Mouse (Mus musculus): Measurements from ENCODE around the gene 2900026A02Rik.
A peak's percentile ranks its signal among the peaks of the same experiment; 100 is the strongest.

Gene 2900026A02Rik

GRCm38 (mm10) chr5:113175976-113176375, 45.1 kb downstream of the 2900026A02Rik start:
- no peak for DNase-seq (ENCODE audit: low spot score in 2 of 2)

GRCm38 (mm10) chr5:113174916-113175692, 45.9 kb downstream of the 2900026A02Rik start:
- DNase-seq (ENCODE audit: low spot score in 2 of 2) = no peak

- peak in 1 of 2 experiments; percentile 71 for DNase-seq (ENCODE audit: low spot score in 2 of 2)
Measured at GRCm38 (mm10) chr5:113173318-113173717, 47.7 kb downstream of the 2900026A02Rik start.

DNA sequence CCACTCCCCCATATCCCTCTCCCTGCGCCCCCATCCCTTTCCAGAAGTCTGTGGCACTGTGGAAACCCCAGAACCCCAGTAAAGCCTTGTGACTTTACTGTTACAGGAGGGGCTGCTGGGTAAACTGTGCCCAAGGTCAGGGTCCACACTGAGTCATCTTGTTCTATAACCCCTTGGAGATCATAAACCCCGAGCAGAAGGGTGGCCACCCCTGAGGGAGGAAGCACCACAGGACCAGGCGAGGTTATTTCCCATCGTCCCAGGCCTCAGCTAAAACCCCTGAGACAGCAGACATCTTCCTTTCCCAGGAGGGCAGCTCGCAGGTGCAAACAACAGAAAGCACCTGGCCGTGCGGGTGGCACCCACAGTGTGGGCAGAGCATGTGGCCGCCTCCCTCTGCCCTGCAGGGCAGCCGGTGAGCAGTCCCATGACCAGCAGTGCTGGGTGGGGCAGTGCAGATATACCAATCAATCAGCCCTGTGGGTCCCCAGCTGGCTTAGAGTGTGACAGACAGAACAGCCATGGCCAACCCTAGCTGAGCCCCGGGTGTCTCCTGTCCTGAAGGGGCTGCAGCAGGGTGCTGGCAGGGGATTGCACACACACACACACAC, 49.0 kb downstream of the 2900026A02Rik start:
- DNase-seq (ENCODE audit: low spot score in 2 of 2) = no peak

DNA sequence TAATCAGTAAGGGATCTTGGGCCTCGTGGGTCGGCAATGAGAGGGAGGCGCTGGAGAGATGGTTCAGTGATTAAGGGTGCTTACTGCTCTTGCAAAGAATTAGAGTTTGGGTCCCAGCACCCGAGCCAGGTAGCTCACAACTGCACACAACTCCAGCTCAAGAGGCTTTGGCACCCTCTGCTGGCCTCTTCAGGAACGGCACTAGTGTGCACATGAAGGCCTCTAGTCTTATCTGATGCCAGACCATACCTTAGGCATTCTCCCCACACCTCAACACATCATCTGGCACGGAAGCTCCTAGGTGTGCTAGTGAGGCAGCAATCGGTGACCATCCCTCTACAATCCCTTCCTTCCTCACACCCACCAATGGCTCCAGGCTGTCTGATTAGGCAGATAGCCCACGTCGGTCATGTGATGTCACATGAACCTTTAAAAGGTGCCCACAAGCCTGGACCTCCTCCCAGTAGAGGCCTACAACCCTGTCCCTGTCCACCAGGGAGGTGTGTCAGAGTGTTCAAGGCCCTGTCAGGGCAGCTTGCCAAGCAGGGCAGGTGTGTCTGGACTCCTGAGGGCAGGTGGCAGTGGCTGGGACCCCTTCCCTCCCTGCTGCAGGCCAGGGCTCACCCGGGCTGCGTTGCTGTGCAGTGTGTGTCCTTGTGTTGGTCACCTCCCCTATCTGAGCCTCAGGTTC, 50.8 kb downstream of the 2900026A02Rik start:
- no peak for DNase-seq (ENCODE audit: low spot score in 2 of 2)

DNA sequence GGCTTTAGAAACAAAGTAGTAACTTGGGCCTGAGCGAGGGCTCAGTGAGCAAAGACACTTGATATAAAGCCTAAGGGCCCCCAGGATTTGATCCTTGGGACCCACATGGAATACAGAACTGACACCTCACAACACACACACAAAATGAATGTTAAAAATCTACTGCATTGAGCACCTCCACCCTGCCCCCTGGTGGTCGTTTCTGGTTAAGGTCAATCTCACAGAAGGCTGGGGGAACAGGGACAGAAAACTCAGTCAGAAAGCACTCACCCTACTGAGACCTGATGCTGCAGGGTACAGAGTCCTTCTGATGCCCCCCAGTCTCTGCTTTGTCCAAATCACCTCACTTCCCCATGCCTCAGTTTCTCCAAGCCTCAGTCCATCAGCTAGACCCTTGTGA, 53.3 kb downstream of the 2900026A02Rik start:
- DNase-seq (ENCODE audit: low spot score in 2 of 2) = no peak

DNA sequence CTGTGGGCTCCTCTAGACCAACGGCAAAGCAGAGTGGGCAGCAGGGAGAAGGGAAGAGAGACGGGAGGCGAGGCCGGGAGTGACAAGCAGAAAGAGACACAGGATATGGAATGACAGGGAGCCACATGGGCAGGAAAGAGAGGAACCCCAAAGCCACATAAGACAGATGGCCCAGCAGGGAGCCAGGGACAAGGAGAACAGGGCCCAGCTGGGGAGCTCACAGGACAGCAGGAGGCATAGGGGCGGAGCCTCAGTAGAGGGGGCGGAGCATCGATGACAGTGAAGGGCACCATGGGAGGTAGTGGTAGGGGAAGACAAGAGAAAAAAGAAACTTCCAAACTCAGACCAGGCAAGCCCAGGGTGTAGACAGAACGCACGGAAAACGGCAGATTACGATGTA, 55.6 kb downstream of the 2900026A02Rik start:
- DNase-seq (ENCODE audit: low spot score in 2 of 2) = no peak

GRCm38 (mm10) chr5:113164873-113165441, 56.1 kb downstream of the 2900026A02Rik start:
- no peak for DNase-seq (ENCODE audit: low spot score in 2 of 2)

DNA sequence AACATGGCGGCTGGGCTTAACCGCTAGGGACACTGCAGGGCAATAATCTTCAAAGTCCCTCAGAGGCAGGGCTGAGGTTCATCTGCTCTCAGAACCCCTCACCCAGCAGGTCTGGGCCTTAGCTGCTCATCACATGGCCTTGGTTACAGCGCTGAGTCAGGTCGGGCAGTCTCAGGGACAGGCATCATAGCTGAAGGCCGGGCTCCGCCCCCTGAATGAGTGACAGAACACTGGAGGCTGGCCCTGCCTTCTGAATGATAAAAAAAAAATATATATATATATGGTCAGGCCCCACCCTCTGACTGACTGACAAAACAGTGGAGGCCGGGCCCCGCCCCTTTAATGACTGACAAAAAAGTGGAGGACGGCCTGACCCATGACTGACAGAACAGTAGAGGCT, 56.6 kb downstream of the 2900026A02Rik start:
- DNase-seq (ENCODE audit: low spot score in 2 of 2) = no peak

- DNase-seq (ENCODE audit: low spot score in 2 of 2) = no peak
Measured at GRCm38 (mm10) chr5:113163116-113163515, 57.9 kb downstream of the 2900026A02Rik start.

GRCm38 (mm10) chr5:113162699-113163098, 58.3 kb downstream of the 2900026A02Rik start:
- no peak for DNase-seq (ENCODE audit: low spot score in 2 of 2)

DNA sequence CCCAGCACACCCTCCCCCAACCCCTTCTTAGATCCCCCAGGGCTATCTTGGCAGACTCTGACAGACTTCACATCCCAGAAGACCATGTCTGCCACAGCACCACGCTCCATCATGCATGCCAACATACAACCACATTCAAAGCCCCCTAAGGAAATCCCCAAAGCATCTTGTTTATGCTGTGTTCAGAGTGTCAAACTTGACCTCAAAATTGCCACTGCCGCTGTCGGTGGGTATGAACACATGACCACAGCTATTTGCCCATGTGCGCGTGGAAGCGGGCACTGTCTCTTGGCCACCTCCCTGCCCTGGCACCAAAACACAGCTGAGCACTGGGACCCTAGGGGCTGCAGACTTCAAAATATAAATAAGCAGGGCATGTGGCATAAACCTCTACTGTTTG, 59.5 kb downstream of the 2900026A02Rik start:
- DNase-seq (ENCODE audit: low spot score in 2 of 2) = no peak

DNA sequence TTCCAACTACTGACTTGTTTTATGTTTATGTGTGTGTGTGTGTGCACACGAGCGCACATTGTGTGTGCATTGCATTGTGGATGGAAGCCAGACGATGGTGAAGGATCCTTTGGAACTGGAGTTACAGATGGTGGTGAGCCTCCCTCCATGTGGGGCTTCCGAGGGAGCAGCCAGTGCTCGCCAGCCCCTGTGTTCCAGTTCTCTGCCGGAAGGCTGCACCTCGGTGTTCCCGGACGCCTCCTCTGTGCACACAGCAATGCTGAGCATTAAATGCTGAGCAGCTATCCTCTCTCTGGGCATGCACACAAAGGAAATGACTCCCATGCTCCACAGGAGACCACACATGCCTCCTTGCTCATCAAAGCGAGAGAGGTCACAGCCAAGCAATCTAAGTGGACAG, 60.7 kb downstream of the 2900026A02Rik start:
- DNase-seq (ENCODE audit: low spot score in 2 of 2) = no peak

GRCm38 (mm10) chr5:113158759-113159355, 62.2 kb downstream of the 2900026A02Rik start:
- no peak for DNase-seq (ENCODE audit: low spot score in 2 of 2)

GRCm38 (mm10) chr5:113157588-113157987, 63.4 kb downstream of the 2900026A02Rik start:
- DNase-seq (ENCODE audit: low spot score in 2 of 2) = no peak

GRCm38 (mm10) chr5:113157006-113157405, 64.0 kb downstream of the 2900026A02Rik start:
- DNase-seq (ENCODE audit: low spot score in 2 of 2) = no peak

DNA sequence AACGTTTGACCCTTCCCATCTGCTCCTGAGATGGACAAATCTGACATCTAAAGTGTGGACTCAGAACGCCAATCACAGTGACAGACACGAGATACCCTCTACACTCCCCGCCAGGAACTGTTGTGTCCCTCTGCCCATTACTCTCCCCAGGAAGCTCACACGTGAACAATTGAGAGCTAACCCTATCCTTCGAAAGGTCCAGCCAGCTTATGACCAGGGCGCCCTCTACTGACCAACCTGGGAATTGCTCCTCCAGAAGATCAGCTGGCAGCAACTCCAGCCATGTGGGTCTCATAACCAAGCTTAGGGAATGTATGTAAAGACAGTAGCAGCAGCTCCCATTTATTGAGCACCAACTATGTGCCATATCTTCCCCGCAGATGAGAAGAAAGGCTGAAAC, 65.9 kb downstream of the 2900026A02Rik start:
- peak in 1 of 2 experiments; percentile 92 for DNase-seq (ENCODE audit: low spot score in 2 of 2)

GRCm38 (mm10) chr5:113154441-113154840, 66.6 kb downstream of the 2900026A02Rik start:
- no peak for DNase-seq (ENCODE audit: low spot score in 2 of 2)

GRCm38 (mm10) chr5:113153508-113153830, 67.6 kb downstream of the 2900026A02Rik start:
- DNase-seq (ENCODE audit: low spot score in 2 of 2) = no peak

DNA sequence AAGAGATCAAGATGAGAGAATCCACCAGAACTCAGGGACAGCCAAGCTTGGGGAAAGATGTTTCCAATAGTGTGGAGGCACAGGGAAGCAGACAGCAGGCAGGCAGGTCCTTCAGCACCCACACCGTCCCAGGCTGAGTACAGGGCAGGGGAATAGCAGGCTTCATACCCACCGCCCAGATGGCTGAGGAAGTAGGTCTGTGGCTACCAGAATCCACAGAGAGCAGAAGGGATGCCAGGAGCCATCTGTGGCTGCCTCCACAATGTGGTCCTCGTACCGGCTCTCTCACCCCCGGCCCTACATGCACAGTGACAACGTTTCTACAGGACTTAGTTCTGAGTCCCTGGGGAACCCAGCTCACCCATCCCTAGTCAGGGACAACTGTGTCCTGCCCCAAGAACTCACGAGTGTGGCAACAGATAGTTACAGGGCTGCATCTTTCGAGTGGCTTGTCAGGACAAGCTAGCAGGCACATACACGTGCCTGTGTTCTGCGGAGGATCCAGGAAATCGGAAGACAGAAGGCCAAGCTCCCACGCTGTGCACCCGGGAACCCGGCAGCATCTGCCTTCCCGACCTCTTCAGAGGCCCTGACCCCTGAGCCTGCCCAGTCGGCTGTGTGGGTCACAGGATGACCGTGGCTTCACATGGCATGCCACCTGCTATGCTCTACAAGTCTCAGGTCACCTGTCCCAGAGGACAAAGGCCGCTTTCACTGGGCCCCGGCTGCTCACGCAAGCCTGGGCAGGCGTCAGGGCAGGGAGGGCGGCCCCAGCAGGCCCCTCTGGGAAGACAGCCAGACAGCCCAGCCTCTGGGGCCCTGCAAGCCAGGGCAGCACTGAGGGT, 68.2 kb downstream of the 2900026A02Rik start:
- peak in 1 of 2 experiments; percentile 48 for DNase-seq (ENCODE audit: low spot score in 2 of 2)

DNA sequence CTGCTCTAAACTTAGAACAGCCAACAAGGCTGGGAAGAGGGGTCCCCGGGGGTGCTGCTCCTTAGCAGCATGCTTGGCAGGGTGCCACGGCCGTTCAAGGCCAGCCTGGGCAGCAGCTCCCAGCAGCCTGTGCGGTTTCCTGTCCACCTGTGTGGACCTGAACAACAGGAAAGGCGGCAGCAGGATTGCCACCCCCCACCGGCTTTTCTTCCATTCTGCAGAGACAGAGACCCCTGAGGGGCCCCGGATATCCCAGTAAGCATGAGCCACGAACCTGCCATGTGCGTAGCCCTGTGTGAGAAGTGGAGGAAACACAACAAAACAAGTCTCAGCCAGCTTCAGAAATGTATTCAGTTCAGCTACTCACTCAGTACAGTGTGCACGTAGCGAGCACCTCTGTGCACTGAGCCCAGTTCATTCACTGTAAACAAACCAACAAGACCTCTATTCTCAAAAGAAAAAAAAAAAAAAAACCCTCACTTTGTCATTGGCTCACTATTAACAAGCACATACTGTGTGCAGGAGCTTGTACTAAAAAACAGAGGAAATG, 69.4 kb downstream of the 2900026A02Rik start:
- no peak for DNase-seq (ENCODE audit: low spot score in 2 of 2)
